Mouse (Mus musculus) midbrain, embryonic 14.5 days (tissue): ENCODE measurements around the gene Zfp706. TPM values are rescaled to one million over a fixed set of nuclear protein-coding genes. Genes with fewer than 3 reads are reported as not detected.

Experiments used
- ATAC-seq: fragments of 200-750 bp; cut with Nextera tagmentation; 2 replicates; pipeline ENCODE4 v1.8.0; 2017; ENCODE audit warnings: moderate number of reproducible peaks, moderate library complexity; ENCODE audit not compliant: low FRiP score, low TSS enrichment
- DNase-seq: peaks from one replicate; pipeline ENCODE4 v3.0.0-alpha.2; 2015
- H3K27ac ChIP-seq: fragments of 300-500 bp; sonication (generic); replicated peaks from 2 replicates; pipeline ENCODE4 v1.5.1; 2014; ENCODE audit warnings: mild to moderate bottlenecking, low read depth, low read length, moderate library complexity
- H3K27me3 ChIP-seq: fragments of 300-500 bp; sonication (generic); 2 replicates; pipeline ENCODE4 v1.6.1; 2014; ENCODE audit warnings: low read length, control low read depth, mixed read lengths; ENCODE audit not compliant: control insufficient read depth, insufficient read depth
- H3K36me3 ChIP-seq: fragments of 300-500 bp; sonication (generic); 2 replicates; pipeline ENCODE4 v1.6.1; 2014; ENCODE audit warnings: low read length, control low read depth; ENCODE audit not compliant: control insufficient read depth, insufficient read depth
- H3K4me1 ChIP-seq: fragments of 300-500 bp; sonication (generic); 2 replicates; pipeline ENCODE4 v1.6.1; 2014; ENCODE audit warnings: mild to moderate bottlenecking, antibody characterized with exemption, low read length, control low read depth; ENCODE audit not compliant: control insufficient read depth, insufficient read depth
- H3K4me2 ChIP-seq: fragments of 300-500 bp; sonication (generic); 2 replicates; pipeline ENCODE4 v1.6.1; 2014; ENCODE audit warnings: mild to moderate bottlenecking, low read length, moderate library complexity
- H3K4me3 ChIP-seq: fragments of 300-500 bp; sonication (generic); replicated peaks from 2 replicates; pipeline ENCODE4 v1.5.1; 2014; ENCODE audit warnings: low read depth, low read length
- H3K9ac ChIP-seq: fragments of 300-500 bp; sonication (generic); replicated peaks from 2 replicates; pipeline ENCODE4 v1.6.1; 2014; ENCODE audit warnings: mild to moderate bottlenecking, low read length, moderate library complexity
- H3K9me3 ChIP-seq: fragments of 300-500 bp; sonication (generic); 2 replicates; pipeline ENCODE4 v1.6.1; 2016; ENCODE audit warnings: low read length, control low read depth, mixed read lengths; ENCODE audit not compliant: control insufficient read depth
- WGBS: fragments of 180-500 bp; shearing (Covaris S2); extraction: QIAGEN DNeasy Blood & Tissue Kit; methylation state at CpG from one replicate; pipeline ENCODE4 v1.1.7; 2014; 5-methylcytosine and 5-hydroxymethylcytosine counted together
- polyA plus RNA-seq: library from polyadenylated mRNA; unstranded; fragments of >200 nt; fragmentation: Nextera tagmentation; extraction: Ambion mirVana; gene quantifications from 2 replicates; pipeline ENCODE4 v1.2.1, GENCODE M21; 2014

Zfp706 gene
- polyA plus RNA-seq, 1 experiment from 2014 or later = 455 TPM

DNA sequence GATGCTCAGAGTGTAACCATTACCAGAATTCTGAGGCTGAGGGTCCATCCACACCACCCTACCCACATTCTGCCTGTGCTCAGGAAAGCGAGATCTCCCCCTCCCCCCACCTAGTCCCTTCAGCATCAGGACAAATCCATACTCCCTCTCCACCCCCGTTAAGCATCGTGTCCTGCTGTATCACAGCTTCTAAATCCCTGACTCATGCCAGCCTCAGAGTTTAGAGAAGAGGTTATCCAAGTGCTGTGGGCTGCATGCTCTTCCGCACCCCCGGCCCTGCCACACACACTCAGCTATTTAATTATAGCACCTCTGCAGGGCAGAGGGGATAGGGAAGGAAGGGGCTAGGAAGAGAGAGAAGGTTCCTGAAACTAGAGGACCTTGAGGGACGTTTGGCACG is 40.6 kb downstream of the Zfp706 start:
- ATAC-seq (no peak; the same call in 1 of the 2 replicates), DNase-seq (peak; percentile 66)
- Histone ChIP-seq H3K9me3 (no peaks in the 10 kb centered on the region), H3K4me1 (peaks cover 26% of the 10 kb centered on the region), H3K27ac (peak overlapping the region; percentile 99), H3K27me3 (no peaks in the 10 kb centered on the region), H3K4me2 (peak overlapping the region; percentile 79), H3K4me3 (peak overlapping the region; percentile 33), H3K9ac (peak overlapping the region; percentile 4), H3K36me3 (no peaks in the 10 kb centered on the region)
- 24% methylated on average over 7 of the region's 7 CpGs for WGBS

DNA sequence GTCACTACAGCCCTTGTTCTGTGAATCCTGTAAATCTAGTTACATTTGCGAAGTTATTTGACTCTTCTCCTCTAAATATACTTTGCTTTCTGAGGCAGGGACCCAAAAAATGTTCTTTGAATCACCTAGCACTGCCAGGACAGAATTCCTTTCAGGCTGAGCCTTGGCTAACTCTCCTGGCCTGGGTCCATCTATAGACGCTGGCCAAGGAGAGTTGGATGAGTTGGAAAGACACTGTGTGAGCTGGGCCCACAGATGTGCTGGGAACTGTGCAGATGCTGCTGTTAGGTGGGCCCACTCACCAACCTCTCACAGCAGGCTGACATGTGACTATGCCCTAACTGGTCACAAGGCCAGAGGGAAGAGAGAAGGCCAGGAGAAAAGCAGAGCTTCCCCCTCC is 41.1 kb downstream of the Zfp706 start:
- no peaks in the 10 kb centered on the region for H3K9me3 ChIP-seq
- no peak overlapping the region for H3K4me3 ChIP-seq
- H3K9ac ChIP-seq = 0 out of 2 replicates have a peak overlapping the region, but pooled peaks have one; percentile 4
- H3K27me3 ChIP-seq = no peaks in the 10 kb centered on the region
- H3K36me3 ChIP-seq = no peaks in the 10 kb centered on the region
- 83% methylated on average over 2 of the region's 2 CpGs for WGBS
- peaks cover 26% of the 10 kb centered on the region for H3K4me1 ChIP-seq
- peak overlapping the region; percentile 99 for H3K27ac ChIP-seq
- ATAC-seq = no peak
- no peak for DNase-seq
- peak overlapping the region; percentile 79; the same call in 1 of the 2 replicates for H3K4me2 ChIP-seq

DNA sequence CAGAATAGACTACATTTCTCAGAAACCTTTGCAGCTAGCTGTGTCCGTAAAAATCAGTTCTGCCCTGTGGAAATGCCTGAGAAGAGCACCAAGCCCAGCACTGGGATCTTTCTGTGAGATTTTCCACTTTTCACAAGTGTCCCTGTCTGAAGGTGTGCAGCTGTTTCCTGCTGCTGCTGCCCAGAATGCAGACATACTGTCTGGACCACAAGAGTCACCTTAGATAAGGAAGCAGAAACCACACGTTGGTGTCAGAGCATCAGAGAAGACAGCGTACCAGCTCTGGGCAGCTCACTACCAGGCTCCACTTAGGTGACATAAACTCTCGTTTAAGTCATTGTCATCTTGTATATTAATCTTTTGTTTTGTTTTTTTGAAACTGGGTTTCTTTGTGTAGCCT is 41.8 kb downstream of the Zfp706 start:
- H3K9me3 ChIP-seq = no peaks in the 10 kb centered on the region
- WGBS = 95% methylated on average over 4 of the region's 4 CpGs
- DNase-seq = no peak
- H3K4me2 ChIP-seq = no peak overlapping the region
- no peak overlapping the region for H3K27ac ChIP-seq
- no peak overlapping the region for H3K9ac ChIP-seq
- H3K4me1 ChIP-seq = peaks cover 26% of the 10 kb centered on the region
- no peak overlapping the region for H3K4me3 ChIP-seq
- ATAC-seq = no peak
- no peaks in the 10 kb centered on the region for H3K27me3 ChIP-seq
- H3K36me3 ChIP-seq = no peaks in the 10 kb centered on the region

DNA sequence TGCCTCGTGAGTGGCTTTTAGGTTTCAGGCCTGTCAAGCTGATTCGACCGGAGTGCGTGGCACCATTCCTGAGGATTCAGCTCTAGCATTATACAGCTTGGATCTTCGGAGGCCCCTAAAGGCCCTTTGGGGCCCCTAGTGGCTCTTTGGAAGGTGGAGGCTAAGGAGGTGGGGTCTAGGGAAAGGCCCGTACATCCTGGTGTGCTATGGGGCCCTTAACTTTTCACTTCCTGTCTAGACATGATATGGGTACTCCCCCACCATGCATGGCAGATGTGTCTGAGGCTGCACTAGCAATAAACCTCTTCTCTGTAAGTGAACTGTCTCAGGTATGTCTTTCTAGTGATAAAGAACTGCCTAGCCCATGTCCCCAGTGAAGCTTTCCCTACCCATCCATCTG is 44.6 kb downstream of the Zfp706 start:
- ATAC-seq = no peak
- H3K9me3 ChIP-seq = no peaks in the 10 kb centered on the region
- no peak overlapping the region for H3K9ac ChIP-seq
- WGBS = 96% methylated on average over 6 of the region's 6 CpGs
- no peak overlapping the region for H3K4me3 ChIP-seq
- H3K27me3 ChIP-seq = no peaks in the 10 kb centered on the region
- DNase-seq = no peak
- peaks cover 17% of the 10 kb centered on the region for H3K4me1 ChIP-seq
- no peak overlapping the region for H3K4me2 ChIP-seq
- H3K27ac ChIP-seq = no peak overlapping the region
- no peaks in the 10 kb centered on the region for H3K36me3 ChIP-seq

DNA sequence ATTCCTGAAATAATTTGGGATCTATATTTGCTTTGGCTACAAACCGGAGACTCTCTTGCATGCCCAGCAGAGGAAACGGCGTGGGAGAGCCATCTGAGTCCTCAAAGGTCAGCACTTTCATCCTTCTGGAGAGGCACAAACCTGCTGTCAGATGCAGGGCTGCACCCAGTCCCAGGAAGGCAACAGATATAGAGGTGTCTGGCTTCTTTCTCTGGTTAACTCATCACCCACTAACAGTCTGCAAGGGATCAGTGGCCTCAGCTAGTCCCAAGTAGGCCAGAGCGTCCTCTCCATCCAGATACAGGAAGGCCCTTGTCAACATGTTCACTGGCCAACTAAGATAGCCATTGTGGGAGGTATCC is 46.7 kb downstream of the Zfp706 start:
- H3K4me2 ChIP-seq = no peak overlapping the region
- no peak overlapping the region for H3K9ac ChIP-seq
- peak overlapping the region; percentile 63; the same call in 1 of the 2 replicates for H3K27ac ChIP-seq
- no peak overlapping the region for H3K4me3 ChIP-seq
- no peaks in the 10 kb centered on the region for H3K27me3 ChIP-seq
- DNase-seq (no peak), ATAC-seq (no peak)
- peaks cover 5% of the 10 kb centered on the region for H3K4me1 ChIP-seq
- WGBS = 91% methylated on average over 4 of the region's 4 CpGs
- no peaks in the 10 kb centered on the region for H3K36me3 ChIP-seq
- H3K9me3 ChIP-seq = no peaks in the 10 kb centered on the region; the same call in 1 of the 2 replicates

DNA sequence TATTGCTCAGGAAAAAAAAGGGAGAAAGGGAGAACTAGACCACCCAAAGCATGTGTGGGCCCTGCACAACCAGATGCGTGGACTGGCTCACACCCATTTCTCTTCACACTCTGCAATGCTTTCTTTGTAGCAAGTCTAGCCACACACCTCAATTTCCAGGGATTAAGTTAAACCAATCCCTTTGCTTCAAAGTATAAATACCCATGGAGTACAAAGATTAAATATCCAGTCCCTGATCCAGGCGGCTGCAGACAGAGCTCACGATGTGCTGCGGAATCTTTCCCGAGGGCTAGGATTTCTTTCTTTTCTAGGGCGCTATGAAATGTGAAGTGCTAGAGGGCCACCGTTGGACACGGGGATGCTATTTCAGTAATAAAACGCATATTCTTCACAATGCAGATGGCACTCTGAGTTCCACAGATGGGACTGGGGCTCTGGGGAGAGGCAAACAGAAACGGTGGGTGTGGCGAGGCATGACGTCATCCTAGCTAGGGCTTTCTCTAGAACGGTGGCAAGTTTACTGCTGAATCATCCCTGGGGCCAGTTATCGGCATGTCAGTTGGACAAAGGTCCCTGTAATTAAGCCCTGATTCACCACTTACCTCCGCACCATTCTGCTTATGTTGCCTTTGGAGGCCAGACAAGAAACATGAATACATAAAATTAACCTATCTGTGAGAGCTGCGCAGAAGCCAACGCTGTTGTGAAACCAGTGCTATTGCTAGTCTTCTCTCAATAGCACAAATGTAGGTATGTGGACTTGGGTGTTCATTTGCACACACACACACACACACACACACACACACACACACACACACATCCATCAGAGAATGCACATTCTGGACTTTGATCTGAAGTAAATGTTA is 47.3 kb downstream of the Zfp706 start:
- ATAC-seq (no peak), DNase-seq (peak; percentile 56)
- H3K27me3 ChIP-seq = no peaks in the 10 kb centered on the region
- peaks cover 5% of the 10 kb centered on the region for H3K4me1 ChIP-seq
- H3K4me2 ChIP-seq = peak overlapping the region; percentile 29; the same call in 1 of the 2 replicates
- 0 out of 2 replicates have a peak overlapping the region, but pooled peaks have one; percentile 9 for H3K9ac ChIP-seq
- H3K4me3 ChIP-seq = no peak overlapping the region
- no peaks in the 10 kb centered on the region for H3K36me3 ChIP-seq
- peak overlapping the region; percentile 63 for H3K27ac ChIP-seq
- H3K9me3 ChIP-seq = no peaks in the 10 kb centered on the region; the same call in 1 of the 2 replicates
- 53% methylated on average over 17 of the region's 17 CpGs for WGBS

DNA sequence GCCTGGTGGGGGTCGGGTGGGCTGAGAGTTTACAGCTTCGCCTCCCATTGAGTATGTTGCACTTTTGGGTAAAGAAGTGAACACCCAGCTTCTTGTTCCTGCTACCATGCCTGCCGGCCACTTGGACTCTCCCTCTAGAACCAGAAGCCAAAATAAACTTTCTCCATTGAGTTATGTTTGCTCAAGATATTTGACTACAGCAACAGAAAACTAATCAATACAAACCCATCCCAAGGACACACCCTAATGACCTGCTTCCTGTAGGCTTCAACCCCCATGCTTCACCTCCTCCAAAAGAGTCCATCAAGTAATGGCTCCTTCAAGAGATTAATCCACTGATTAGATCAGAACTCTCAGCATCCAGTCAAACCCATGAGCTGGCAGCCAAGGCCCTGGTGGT is 51.4 kb downstream of the Zfp706 start:
- no peak overlapping the region for H3K4me3 ChIP-seq
- ATAC-seq (no peak), DNase-seq (no peak)
- 93% methylated on average over 3 of the region's 3 CpGs for WGBS
- H3K9me3 ChIP-seq = no peaks in the 10 kb centered on the region; the same call in 1 of the 2 replicates
- no peak overlapping the region for H3K9ac ChIP-seq
- no peak overlapping the region for H3K4me2 ChIP-seq
- no peak overlapping the region for H3K27ac ChIP-seq
- no peaks in the 10 kb centered on the region for H3K36me3 ChIP-seq
- no peaks in the 10 kb centered on the region for H3K27me3 ChIP-seq
- peaks cover 5% of the 10 kb centered on the region for H3K4me1 ChIP-seq

DNA sequence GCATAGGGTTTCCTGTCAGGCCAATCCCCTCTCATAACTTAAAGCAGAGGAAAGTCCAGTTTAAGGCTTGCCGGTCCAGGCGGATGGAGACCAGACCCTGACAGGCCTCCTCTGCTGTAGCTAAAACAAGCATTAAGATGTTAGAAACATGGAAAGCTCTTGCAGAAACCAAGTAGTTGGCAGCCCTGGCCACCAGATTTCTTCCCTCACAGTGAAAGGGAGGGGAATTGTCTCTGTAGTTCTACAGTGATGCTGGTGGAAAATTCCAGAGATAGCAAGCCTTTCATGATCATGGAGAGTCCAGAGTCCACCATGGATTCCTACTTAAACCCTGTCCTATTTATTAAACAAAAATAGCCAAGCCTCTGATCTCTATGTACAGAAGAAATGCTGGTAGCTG is 57.3 kb downstream of the Zfp706 start:
- Histone ChIP-seq H3K9me3 (no peaks in the 10 kb centered on the region), H3K27me3 (no peaks in the 10 kb centered on the region), H3K36me3 (no peaks in the 10 kb centered on the region), H3K9ac (no peak overlapping the region), H3K4me2 (no peak overlapping the region), H3K4me1 (peaks cover 5% of the 10 kb centered on the region; the same call in 1 of the 2 replicates), H3K4me3 (no peak overlapping the region), H3K27ac (no peak overlapping the region)
- ATAC-seq = no peak
- 98% methylated on average over 2 of the region's 2 CpGs for WGBS
- no peak for DNase-seq
